Mouse (Mus musculus) hindbrain, embryonic 12.5 days (tissue): Measurements from ENCODE around the gene Npb. TPM values are rescaled to one million over a fixed set of nuclear protein-coding genes. Genes with fewer than 3 reads are reported as not detected.
A peak's percentile ranks its signal among the peaks of the same experiment; 100 is the strongest.

Source experiments
- ATAC-seq: fragments of 200-750 bp; cut with Nextera tagmentation; 2 replicates; pipeline ENCODE4 v1.8.0; 2017; ENCODE audit warnings: moderate TSS enrichment; ENCODE audit not compliant: low FRiP score
- H3K27ac ChIP-seq: fragments of 300-500 bp; sonication (generic); 2 replicates; pipeline ENCODE4 v1.5.1; 2016; ENCODE audit warnings: mild to moderate bottlenecking
- H3K27me3 ChIP-seq: fragments of 300-500 bp; sonication (generic); 2 replicates; pipeline ENCODE4 v1.6.1; 2016; ENCODE audit warnings: mild to moderate bottlenecking
- H3K36me3 ChIP-seq: fragments of 300-500 bp; sonication (generic); 2 replicates; pipeline ENCODE4 v1.6.1; 2016; ENCODE audit warnings: mild to moderate bottlenecking
- H3K4me1 ChIP-seq: fragments of 300-500 bp; sonication (generic); 2 replicates; pipeline ENCODE4 v1.6.1; 2016
- H3K4me2 ChIP-seq: fragments of 300-500 bp; sonication (generic); replicated peaks from 2 replicates; pipeline ENCODE4 v1.6.1; 2016; ENCODE audit warnings: mild to moderate bottlenecking
- H3K4me3 ChIP-seq: fragments of 300-500 bp; sonication (generic); 2 replicates; pipeline ENCODE4 v1.5.1; 2016; ENCODE audit warnings: mild to moderate bottlenecking
- H3K9ac ChIP-seq: fragments of 300-500 bp; sonication (generic); 2 replicates; pipeline ENCODE4 v1.6.1; 2016; ENCODE audit warnings: mild to moderate bottlenecking, moderate library complexity
- H3K9me3 ChIP-seq: fragments of 300-500 bp; sonication (generic); replicated peaks from 2 replicates; pipeline ENCODE4 v1.6.1; 2016; ENCODE audit warnings: mild to moderate bottlenecking
- WGBS: fragments of 180-500 bp; shearing (Covaris S2); methylation state at CpG from one replicate; pipeline ENCODE4 v1.1.7; 2016; 5-methylcytosine and 5-hydroxymethylcytosine counted together
- polyA plus RNA-seq: library from polyadenylated mRNA; unstranded; fragments of >200 nt; fragmentation: Nextera tagmentation; extraction: Ambion mirVana; gene quantifications from 2 replicates; pipeline ENCODE4 v1.2.1, GENCODE M21; 2016

The Npb gene
- polyA plus RNA-seq, 1 experiment from 2014 or later, result 1.0 TPM

GRCm38 (mm10) chr11:120574278-120574600, 34.0 kb upstream of the Npb start:
- Histone ChIP-seq H3K9me3 (no peaks in the 10 kb centered on the region), H3K4me2 (peak overlapping the region; percentile 86), H3K4me1 (peaks cover 25% of the 10 kb centered on the region), H3K27me3 (no peaks in the 10 kb centered on the region), H3K4me3 (peak overlapping the region; percentile 69), H3K9ac (peak overlapping the region; percentile 85), H3K36me3 (peaks cover 42% of the 10 kb centered on the region), H3K27ac (no peak overlapping the region)
- no peak for ATAC-seq
- WGBS, result 53% methylated on average over 5 of the region's 5 CpGs

GRCm38 (mm10) chr11:120575046-120575445, 33.2 kb upstream of the Npb start:
- H3K27ac ChIP-seq, result no peak overlapping the region
- no peak for ATAC-seq
- 89% methylated on average over 2 of the region's 2 CpGs for whole genome bisulfite sequencing
- peaks cover 41% of the 10 kb centered on the region for H3K36me3 ChIP-seq
- H3K4me1 ChIP-seq, result peaks cover 33% of the 10 kb centered on the region
- H3K4me2 ChIP-seq, result peak overlapping the region; percentile 86; the same call in 1 of the 2 replicates
- H3K27me3 ChIP-seq, result no peaks in the 10 kb centered on the region
- H3K9ac ChIP-seq, result no peak overlapping the region
- H3K9me3 ChIP-seq, result no peaks in the 10 kb centered on the region
- no peak overlapping the region for H3K4me3 ChIP-seq

- Histone ChIP-seq H3K4me3 (no peak overlapping the region), H3K4me2 (no peak overlapping the region), H3K9me3 (no peaks in the 10 kb centered on the region), H3K27ac (no peak overlapping the region), H3K27me3 (no peaks in the 10 kb centered on the region), H3K4me1 (peaks cover 38% of the 10 kb centered on the region), H3K9ac (no peak overlapping the region), H3K36me3 (peaks cover 32% of the 10 kb centered on the region)
- no peak for ATAC-seq
Measured at GRCm38 (mm10) chr11:120575940-120576339, 32.3 kb upstream of the Npb start.

GRCm38 (mm10) chr11:120576365-120576981, 31.8 kb upstream of the Npb start:
- Histone ChIP-seq H3K9ac (no peak overlapping the region), H3K27me3 (no peaks in the 10 kb centered on the region), H3K4me2 (no peak overlapping the region), H3K36me3 (peaks cover 27% of the 10 kb centered on the region), H3K9me3 (no peaks in the 10 kb centered on the region), H3K27ac (no peak overlapping the region; the same call in 1 of the 2 replicates), H3K4me1 (peaks cover 34% of the 10 kb centered on the region), H3K4me3 (no peak overlapping the region)
- no peak for ATAC-seq
- 94% methylated on average over 3 of the region's 3 CpGs for WGBS

- Histone ChIP-seq H3K27ac (no peak overlapping the region; the same call in 1 of the 2 replicates), H3K4me3 (no peak overlapping the region), H3K9ac (no peak overlapping the region; the same call in 1 of the 2 replicates), H3K4me1 (peaks cover 37% of the 10 kb centered on the region), H3K9me3 (no peaks in the 10 kb centered on the region), H3K36me3 (peaks cover 27% of the 10 kb centered on the region), H3K27me3 (no peaks in the 10 kb centered on the region), H3K4me2 (no peak overlapping the region)
- ATAC-seq, result no peak
- 85% methylated on average over 7 of the region's 7 CpGs for WGBS
Measured at GRCm38 (mm10) chr11:120577211-120578023, 30.9 kb upstream of the Npb start.

- H3K27ac ChIP-seq, result no peak overlapping the region
- H3K9ac ChIP-seq, result 0 out of 2 replicates have a peak overlapping the region, but pooled peaks have one; percentile 43
- H3K4me3 ChIP-seq, result no peak overlapping the region
Measured at GRCm38 (mm10) chr11:120578024-120578693, 30.1 kb upstream of the Npb start.

GRCm38 (mm10) chr11:120578694-120579243, 29.5 kb upstream of the Npb start:
- no peak overlapping the region for H3K4me3 ChIP-seq
- H3K4me2 ChIP-seq, result no peak overlapping the region
- H3K27ac ChIP-seq, result no peak overlapping the region
- WGBS, result 81% methylated on average over 11 of the region's 11 CpGs
- ATAC-seq, result no peak
- peaks cover 36% of the 10 kb centered on the region for H3K4me1 ChIP-seq
- peaks cover 31% of the 10 kb centered on the region for H3K36me3 ChIP-seq
- no peaks in the 10 kb centered on the region for H3K9me3 ChIP-seq
- H3K9ac ChIP-seq, result peak overlapping the region; percentile 43; the same call in 1 of the 2 replicates
- H3K27me3 ChIP-seq, result no peaks in the 10 kb centered on the region

More at GRCm38 (mm10) chr11:120578024-120578693, 30.1 kb upstream of the Npb start:
- Histone ChIP-seq H3K4me1 (peaks cover 37% of the 10 kb centered on the region), H3K36me3 (peaks cover 27% of the 10 kb centered on the region), H3K27me3 (no peaks in the 10 kb centered on the region), H3K9me3 (no peaks in the 10 kb centered on the region), H3K4me2 (no peak overlapping the region)
- no peak for ATAC-seq
- WGBS, result 84% methylated on average over 10 of the region's 10 CpGs

- Histone ChIP-seq H3K9ac (peak overlapping the region; percentile 98; the same call in 1 of the 2 replicates), H3K36me3 (peaks cover 37% of the 10 kb centered on the region), H3K4me1 (peaks cover 29% of the 10 kb centered on the region), H3K27ac (peak overlapping the region; percentile 93), H3K4me2 (peak overlapping the region; percentile 90), H3K9me3 (no peaks in the 10 kb centered on the region; the same call in 1 of the 2 replicates), H3K4me3 (peak overlapping the region; percentile 91), H3K27me3 (no peaks in the 10 kb centered on the region)
- ATAC-seq, result no peak
- 61% methylated on average over 15 of the region's 15 CpGs for WGBS
Measured at GRCm38 (mm10) chr11:120579316-120580107, 28.8 kb upstream of the Npb start.

GRCm38 (mm10) chr11:120580190-120580589, 28.1 kb upstream of the Npb start:
- H3K36me3 ChIP-seq, result peaks cover 41% of the 10 kb centered on the region
- peaks cover 28% of the 10 kb centered on the region for H3K4me1 ChIP-seq
- H3K4me2 ChIP-seq, result peak overlapping the region; percentile 90
- ATAC-seq, result no peak
- H3K27me3 ChIP-seq, result no peaks in the 10 kb centered on the region
- no peaks in the 10 kb centered on the region; the same call in 1 of the 2 replicates for H3K9me3 ChIP-seq
- peak overlapping the region; percentile 93 for H3K27ac ChIP-seq
- 67% methylated on average over 7 of the region's 7 CpGs for WGBS
- peak overlapping the region; percentile 91 for H3K4me3 ChIP-seq
- peak overlapping the region; percentile 98 for H3K9ac ChIP-seq

GRCm38 (mm10) chr11:120580871-120581331, 27.4 kb upstream of the Npb start:
- under 1% methylated on average over 35 of the region's 44 CpGs for WGBS
- Histone ChIP-seq H3K4me3 (peak overlapping the region; percentile 91), H3K9ac (peak overlapping the region; percentile 98), H3K9me3 (no peaks in the 10 kb centered on the region; the same call in 1 of the 2 replicates), H3K4me2 (peak overlapping the region; percentile 90), H3K36me3 (peaks cover 48% of the 10 kb centered on the region), H3K27me3 (no peaks in the 10 kb centered on the region), H3K27ac (peak overlapping the region; percentile 93), H3K4me1 (peaks cover 28% of the 10 kb centered on the region)
- peak; percentile 38 for ATAC-seq

- no peaks in the 10 kb centered on the region; the same call in 1 of the 2 replicates for H3K9me3 ChIP-seq
- peak within 1 kb of the TSS; percentile 98 for H3K9ac ChIP-seq
- H3K4me1 ChIP-seq, result peaks cover 28% of the 10 kb centered on the region
- H3K27me3 ChIP-seq, result no peaks in the 10 kb centered on the region
- H3K27ac ChIP-seq, result peak within 1 kb of the TSS; percentile 93
- peak within 1 kb of the TSS; percentile 90 for H3K4me2 ChIP-seq
- peaks cover 56% of the 10 kb centered on the region for H3K36me3 ChIP-seq
- peak within 1 kb of the TSS; percentile 91 for H3K4me3 ChIP-seq
- WGBS, result 5% methylated on average over 68 of the region's 75 CpGs
- ATAC-seq, result peak; percentile 65
Measured at GRCm38 (mm10) chr11:120581490-120582267, 26.6 kb upstream of the Npb start, which contains the start of gene Arhgdia. Gene Arhgdia, minus strand, starts transcription at chr11:120581624.
